Mouse (Mus musculus) hindlimb bud, embryonic 11.5 days (tissue): Measurements from ENCODE around the gene 1700037C18Rik.
"Not testable (repeated sequence)": the region's sequence is repeated elsewhere in the genome, so short reads cannot be mapped to it uniquely, and the experiment has no call there.

Experiments
- DNase-seq: peaks from one replicate; pipeline ENCODE4 v3.0.0-alpha.2; 2012; ENCODE audit warnings: low read depth, low spot score; ENCODE audit errors: extremely low spot score

The 1700037C18Rik gene

DNA sequence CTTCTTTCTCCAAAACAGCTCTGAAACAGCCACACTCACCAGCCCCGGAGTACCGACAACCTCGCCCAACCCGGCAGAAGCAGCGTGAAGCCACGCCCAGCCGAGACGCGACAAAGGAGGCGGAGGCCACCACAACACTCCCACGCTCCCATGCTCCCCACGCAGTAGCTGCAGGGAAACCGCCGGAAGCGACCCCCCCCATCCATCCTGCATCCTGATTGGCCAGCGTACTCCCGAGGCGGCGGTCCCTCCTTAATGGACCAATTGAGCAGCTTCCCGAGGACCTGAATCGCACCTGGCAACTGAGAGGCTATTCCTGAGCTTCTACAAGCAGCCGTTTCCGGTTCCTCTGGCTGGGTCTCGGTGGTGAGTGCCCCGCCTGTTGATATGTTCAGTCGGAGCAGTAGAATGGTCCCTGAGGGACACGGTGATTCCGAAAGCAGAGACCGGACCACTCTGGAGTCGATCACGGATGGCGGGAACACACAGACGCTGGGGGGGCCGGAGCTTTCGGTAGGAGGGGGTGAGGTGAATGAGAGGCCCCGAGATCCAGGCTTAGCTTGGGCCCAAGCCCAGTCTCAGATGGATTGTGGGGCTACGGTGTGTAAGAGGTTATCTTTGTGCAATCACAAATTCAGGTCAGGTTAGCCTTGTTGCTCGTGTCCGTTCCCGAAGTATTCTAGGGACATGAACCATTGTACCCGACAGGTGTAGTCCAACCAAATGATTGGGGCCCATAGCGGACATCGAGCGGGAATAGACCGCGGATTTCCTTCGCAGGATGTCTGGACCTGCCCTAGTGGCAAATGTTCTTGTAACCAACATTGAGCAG is 36.1 kb downstream of the 1700037C18Rik start, which contains the start of gene Naa60:
Gene Naa60 (plus strand): TSS at position 160 of the 832 bp plus-strand sequence.
- peak; percentile 64 for DNase-seq

DNA sequence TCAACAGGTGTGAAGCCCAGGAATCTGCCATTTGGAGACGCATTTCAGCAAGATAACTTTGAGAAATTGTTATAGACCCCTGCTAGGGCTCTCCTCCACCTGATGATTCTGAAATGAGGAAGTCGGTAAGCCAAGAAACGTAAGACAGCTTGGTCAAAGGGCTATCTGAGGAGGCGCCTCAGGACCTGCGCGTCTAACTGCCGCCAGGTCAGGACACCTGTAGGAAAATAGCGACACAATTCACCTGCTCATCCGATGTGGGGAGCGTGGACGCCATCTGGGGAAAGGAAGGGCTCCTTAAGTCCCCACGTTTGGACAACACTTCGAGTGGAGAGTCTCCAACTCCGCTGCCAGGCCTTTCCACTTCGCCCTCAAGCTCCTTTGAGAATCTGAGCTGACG is 36.7 kb downstream of the 1700037C18Rik start:
- no peak for DNase-seq

DNA sequence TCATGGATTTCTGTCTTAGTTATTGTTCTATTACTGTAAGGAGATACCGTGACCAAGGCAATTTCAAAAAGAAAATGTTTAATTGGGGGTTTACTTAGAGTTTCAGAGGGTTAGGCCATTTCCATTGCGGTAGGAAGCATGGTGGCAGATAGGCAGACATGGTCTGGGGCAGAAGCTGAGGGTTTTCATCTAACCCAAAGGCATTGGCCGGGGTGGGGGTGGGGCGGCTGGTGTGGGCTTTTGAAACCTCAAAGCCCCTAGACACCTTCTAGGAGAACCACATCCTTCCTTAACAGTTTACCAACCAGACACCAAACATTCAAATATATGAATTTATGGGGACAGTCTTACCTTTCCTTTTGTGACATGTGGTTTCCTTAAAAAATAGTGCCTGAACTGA is 49.2 kb downstream of the 1700037C18Rik start:
- DNase-seq: no peak

- DNase-seq: no peak
These were observed 52.7 kb downstream of the 1700037C18Rik start for GRCm38 (mm10) chr16:3855776-3856175.

- DNase-seq: no peak
These were observed 53.9 kb downstream of the 1700037C18Rik start for GRCm38 (mm10) chr16:3854437-3855182.

GRCm38 (mm10) chr16:3852586-3852985 is 55.9 kb downstream of the 1700037C18Rik start:
- no peak for DNase-seq

DNA sequence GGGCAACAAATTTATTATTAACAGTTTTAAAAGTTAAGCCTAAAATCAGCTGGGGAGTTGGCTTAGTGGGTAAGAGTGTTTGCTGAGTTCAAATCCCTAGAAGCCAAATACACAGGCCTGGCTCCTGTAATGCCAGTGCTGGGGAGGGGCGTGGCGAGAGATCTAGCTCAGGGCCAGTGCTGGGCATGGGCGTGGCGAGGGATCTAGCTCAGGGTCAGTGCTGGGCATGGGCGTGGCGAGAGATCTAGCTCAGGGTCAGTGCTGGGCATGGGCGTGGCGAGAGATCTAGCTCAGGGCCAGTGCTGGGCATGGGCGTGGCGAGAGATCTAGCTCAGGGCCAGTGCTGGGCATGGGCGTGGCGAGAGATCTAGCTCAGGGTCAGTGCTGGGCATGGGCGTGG is 57.2 kb downstream of the 1700037C18Rik start:
- not testable (repeated sequence) for DNase-seq

GRCm38 (mm10) chr16:3848416-3848815 is 60.1 kb downstream of the 1700037C18Rik start:
- no peak for DNase-seq

DNA sequence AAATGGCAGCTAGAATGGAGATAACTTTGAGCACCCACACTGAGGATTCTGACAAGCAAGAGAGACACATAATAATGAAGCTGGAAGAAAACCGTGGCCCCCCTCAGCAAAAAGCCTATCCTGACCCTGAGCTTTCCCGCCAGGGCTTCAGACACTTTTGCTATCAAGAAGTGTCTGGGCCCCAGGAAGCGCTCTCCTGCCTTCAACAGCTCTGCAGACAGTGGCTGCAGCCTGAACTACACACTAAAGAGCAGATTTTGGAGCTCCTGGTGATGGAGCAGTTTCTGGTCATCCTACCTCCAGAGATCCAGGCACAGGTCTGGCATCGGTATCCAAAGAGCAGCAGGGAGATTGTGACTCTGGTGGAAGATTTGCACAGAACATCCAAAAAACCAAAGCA is 60.6 kb downstream of the 1700037C18Rik start:
- DNase-seq: no peak

- DNase-seq: peak; percentile 86
These were observed 61.6 kb downstream of the 1700037C18Rik start, which contains the start of gene Zfp174 for GRCm38 (mm10) chr16:3846711-3847518. Gene Zfp174 (plus strand): TSS chr16:3847268.
